Mouse (Mus musculus): ENCODE measurements around the gene Scnm1.
"Not testable (repeated sequence)": the region's sequence is repeated elsewhere in the genome, so short reads cannot be mapped to it uniquely, and the experiment has no call there.

The Scnm1 gene

DNA sequence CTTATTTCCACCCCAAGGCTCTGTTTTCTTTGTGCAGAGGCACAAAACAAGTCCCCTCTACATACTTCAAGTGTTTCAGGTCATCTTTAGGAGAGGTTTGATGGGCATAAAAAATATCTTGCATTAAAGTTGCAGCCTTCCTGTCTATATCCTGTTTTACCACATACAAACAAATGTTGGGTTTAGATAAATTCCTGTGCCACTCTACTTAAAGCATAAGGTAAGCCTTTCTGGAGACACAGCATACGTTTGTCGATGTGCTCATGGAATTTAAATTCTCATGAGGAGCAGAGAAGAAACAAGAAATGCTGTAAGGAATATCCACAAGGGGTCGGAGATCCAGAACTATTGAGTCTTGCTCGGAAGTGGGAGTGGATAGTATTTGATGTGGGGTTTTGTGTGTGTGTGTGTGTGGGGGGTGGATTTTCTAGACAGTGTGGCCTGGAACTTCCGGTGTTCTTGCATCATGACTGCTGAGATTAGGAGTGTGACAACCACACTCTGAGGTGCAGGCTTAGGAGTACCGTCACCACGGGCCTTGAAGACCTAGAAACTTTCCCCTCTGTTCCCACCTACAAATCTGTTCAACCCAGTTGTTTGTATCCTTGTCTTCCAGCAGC, 1.7 kb upstream of the Scnm1 start:
- POLR2A ChIA-PET = interaction anchor here in 3 of 4 experiments (0.6 to 1.7 kb wide), 7 partner anchors 14 to 120 kb away, joined by 3 to 7 read pairs (median 3); partner anchors contain the start of genes Gabpb2 (in 1 of the 3) and Vps72 (in 1 of the 3)
- CTCF ChIA-PET = interaction anchor here in 1 of 4 experiments (0.5 kb wide), 1 partner anchor 82 kb away, joined by 8 read pairs; no protein-coding TSS in a partner anchor

GRCm38 (mm10) chr3:95135023-95135422, 1.2 kb upstream of the Scnm1 start:
- ChIA-PET POLR2A (interaction anchor here in 2 of 4 experiments (0.7 to 1.7 kb wide), 5 partner anchors 15 to 119 kb away, joined by 3 to 7 read pairs (median 3); partner anchors contain the start of genes Gabpb2 (in 1 of the 2) and Vps72 (in 1 of the 2)), CTCF (interaction anchor here in 1 of 4 experiments (0.5 kb wide), 1 partner anchor 81 kb away, joined by 8 read pairs; no protein-coding TSS in a partner anchor)

DNA sequence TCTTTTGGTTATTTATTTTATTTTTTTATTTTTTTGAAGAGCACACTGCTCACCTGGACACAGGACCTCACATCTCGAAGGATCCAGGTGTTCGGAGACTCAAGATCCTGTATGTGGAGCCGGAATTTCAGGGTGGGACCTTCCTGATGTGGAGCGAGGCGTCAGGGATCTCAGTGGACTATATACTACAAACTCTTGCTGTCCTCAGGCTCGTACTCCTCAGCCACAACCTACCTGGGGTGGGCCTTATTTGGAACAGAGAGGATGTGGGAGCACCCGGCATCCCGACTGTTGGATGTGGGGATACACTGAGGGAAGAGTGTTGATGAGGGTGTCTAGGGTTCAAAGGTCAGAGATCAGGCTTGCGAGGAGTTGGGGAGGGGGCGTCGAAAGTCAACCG, 322 bp upstream of the Scnm1 start:
- POLR2A ChIA-PET, CTCF ChIA-PET: not testable (repeated sequence)

- POLR2A ChIA-PET = interaction anchor here in 2 of 4 experiments (0.9 to 1.8 kb wide), 7 partner anchors 9 to 117 kb away, joined by 3 to 4 read pairs (median 3); partner anchors contain the start of genes Tnfaip8l2 (in 1 of the 2) and Zfp687 (in 1 of the 2)
These were observed 635 bp downstream of the Scnm1 start for GRCm38 (mm10) chr3:95133176-95133575.

DNA sequence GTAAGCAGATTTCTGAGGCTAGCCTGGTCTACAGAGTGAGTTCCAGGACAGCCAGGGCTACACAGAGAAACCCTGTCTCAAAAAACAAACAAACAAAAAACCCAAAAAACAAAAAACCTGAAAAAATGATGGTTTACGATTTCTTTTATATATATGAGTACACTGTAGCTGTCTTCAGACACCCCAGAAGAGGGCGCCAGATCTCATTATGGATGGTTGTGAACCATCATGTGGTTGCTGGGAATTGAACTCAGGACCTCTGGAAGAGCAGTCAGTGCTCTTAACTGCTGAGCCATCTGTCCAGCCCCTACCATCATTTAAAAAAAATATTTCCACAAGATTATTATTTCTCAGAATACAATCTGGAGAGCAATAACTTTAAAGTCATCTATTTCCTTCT, 1.4 kb downstream of the Scnm1 start:
- ChIA-PET CTCF (interaction anchor here in 3 of 4 experiments (0.6 to 1.7 kb wide), 8 partner anchors 8 to 318 kb away, joined by 3 to 7 read pairs (median 3); partner anchors contain the start of genes Tmod4 (in 1 of the 3), Tnfaip8l2 (in 1 of the 3) and Vps72 (in 1 of the 3)), POLR2A (interaction anchor here in 3 of 4 experiments (0.7 to 1.8 kb wide), 8 partner anchors 10 to 116 kb away, joined by 3 to 4 read pairs (median 3); partner anchors contain the start of genes Tnfaip8l2 (in 1 of the 3) and Zfp687 (in 1 of the 3))

More at GRCm38 (mm10) chr3:95133176-95133575, 635 bp downstream of the Scnm1 start:
- CTCF ChIA-PET = interaction anchor here in 2 of 4 experiments (1.1 to 1.7 kb wide), 6 partner anchors 9 to 22 kb away, joined by 3 to 7 read pairs (median 3); partner anchors contain the start of genes Tmod4 (in 1 of the 2), Tnfaip8l2 (in 1 of the 2) and Vps72 (in 1 of the 2)

DNA sequence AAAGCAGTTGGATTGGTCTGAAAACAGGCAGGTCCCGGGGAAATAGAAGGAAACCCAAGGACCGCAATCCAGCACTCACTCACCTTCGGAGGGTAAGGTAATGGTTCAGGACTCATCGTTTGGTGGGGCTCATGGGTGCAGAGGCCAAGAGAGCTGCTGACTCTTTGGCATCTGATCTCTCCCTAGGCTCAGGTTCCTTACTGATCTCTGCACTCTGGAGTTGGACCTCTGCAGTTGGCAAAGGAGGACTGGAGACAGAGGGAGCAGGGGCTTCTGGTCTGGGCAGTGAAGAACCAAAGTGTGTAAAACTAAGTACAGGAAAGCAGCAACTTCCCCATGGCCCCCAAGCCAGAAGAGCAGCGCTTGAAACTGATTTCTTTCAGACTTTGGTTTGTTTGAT, 3.7 kb downstream of the Scnm1 start:
- ChIA-PET POLR2A (interaction anchor here in 2 of 4 experiments (2.1 to 3.8 kb wide), 2 partner anchors 10 kb away, joined by 9 to 13 read pairs; no protein-coding TSS in a partner anchor), CTCF (no interaction called here)

DNA sequence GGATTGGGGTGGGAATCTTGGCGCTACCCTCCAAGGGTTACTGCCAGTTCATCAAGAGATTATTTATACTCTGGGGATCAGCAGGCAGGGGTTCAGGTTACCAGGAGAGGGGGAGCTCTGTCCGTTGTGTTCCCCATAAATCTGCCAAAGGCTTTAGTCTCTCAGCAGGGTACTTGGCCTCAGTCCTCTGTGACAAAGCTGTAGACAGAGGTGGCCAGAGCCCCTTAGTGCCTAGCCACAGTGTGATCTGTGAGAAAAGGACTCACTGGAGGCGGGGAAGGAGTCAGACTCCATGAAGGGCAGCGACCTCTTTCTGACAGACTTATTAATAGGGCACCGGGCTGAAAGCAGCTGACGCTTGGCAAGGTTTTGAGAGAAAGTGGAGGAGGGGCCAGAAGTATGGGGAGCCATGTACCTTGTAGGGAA, 4.6 kb downstream of the Scnm1 start:
- ChIA-PET CTCF (interaction anchor here (0.6 to 1.3 kb wide), 4 partner anchors 10 to 103 kb away, joined by 3 to 5 read pairs (median 3); partner anchors contain the start of gene Mllt11 (in 1 of the 4)), POLR2A (interaction anchor here in 3 of 4 experiments (0.5 to 3.8 kb wide), 13 partner anchors 8 to 98 kb away, joined by 3 to 18 read pairs (median 4); partner anchors contain the start of gene Vps72 (in 1 of the 3))

- ChIA-PET CTCF (interaction anchor here in 1 of 4 experiments (0.8 to 2.7 kb wide), 7 partner anchors 15 to 71 kb away, joined by 3 to 9 read pairs (median 4); partner anchors contain the start of genes Sema6c and Tnfaip8l2), POLR2A (interaction anchor here in 3 of 4 experiments (1.0 to 2.6 kb wide), 14 partner anchors 9 to 150 kb away, joined by 3 to 16 read pairs (median 5); partner anchors contain the start of genes Vps72 (in 3 of the 3), Pi4kb (in 1 of the 3) and Zfp687 (in 1 of the 3))
These were observed 8.8 kb downstream of the Scnm1 start for GRCm38 (mm10) chr3:95124972-95125371.

DNA sequence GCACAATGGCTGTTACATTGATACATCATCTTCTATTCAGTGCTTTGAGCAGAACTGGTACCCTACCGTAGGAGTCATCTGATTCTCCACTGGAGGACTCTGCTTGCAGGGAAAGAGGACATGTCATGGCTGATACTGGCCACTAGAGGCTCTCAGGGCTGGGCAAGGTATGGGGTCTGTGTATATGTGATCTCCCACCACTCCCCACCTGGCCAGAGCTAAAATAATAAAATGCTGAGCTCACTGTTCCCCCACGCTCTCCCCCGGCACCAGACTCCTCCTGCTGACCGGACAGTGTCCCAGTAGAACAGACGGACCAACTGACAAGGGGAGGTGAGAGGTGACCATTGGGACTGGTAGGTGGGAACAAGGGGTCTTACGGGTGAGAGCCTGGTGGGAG, 9.6 kb downstream of the Scnm1 start, which contains the start of gene Tmod4:
TSS of gene Tmod4 (plus strand) at position 231 of the 400 bp plus-strand sequence.
- CTCF ChIA-PET = interaction anchor here in 3 of 4 experiments (0.6 to 2.7 kb wide), 12 partner anchors 9 to 111 kb away, joined by 3 to 9 read pairs (median 4); partner anchors contain the start of genes Sema6c (in 1 of the 3) and Tnfaip8l2 (in 1 of the 3)
- POLR2A ChIA-PET = interaction anchor here in 3 of 4 experiments (0.7 to 2.6 kb wide), 15 partner anchors 9 to 150 kb away, joined by 3 to 16 read pairs (median 4); partner anchors contain the start of genes Vps72 (in 3 of the 3), Pi4kb (in 1 of the 3), Pip5k1a (in 1 of the 3) and Zfp687 (in 1 of the 3)

- POLR2A ChIA-PET = interaction anchor here in 3 of 4 experiments (0.6 to 1.5 kb wide), 6 partner anchors 10 to 97 kb away, joined by 3 to 4 read pairs (median 4); partner anchors contain the start of genes Vps72 (in 2 of the 3), Gabpb2 (in 1 of the 3) and Pip5k1a (in 1 of the 3)
- CTCF ChIA-PET = interaction anchor here in 1 of 4 experiments (1.2 kb wide), 1 partner anchor 11 kb away, joined by 3 read pairs; no protein-coding TSS in a partner anchor
These were observed 12.2 kb downstream of the Scnm1 start for GRCm38 (mm10) chr3:95121580-95121979.

DNA sequence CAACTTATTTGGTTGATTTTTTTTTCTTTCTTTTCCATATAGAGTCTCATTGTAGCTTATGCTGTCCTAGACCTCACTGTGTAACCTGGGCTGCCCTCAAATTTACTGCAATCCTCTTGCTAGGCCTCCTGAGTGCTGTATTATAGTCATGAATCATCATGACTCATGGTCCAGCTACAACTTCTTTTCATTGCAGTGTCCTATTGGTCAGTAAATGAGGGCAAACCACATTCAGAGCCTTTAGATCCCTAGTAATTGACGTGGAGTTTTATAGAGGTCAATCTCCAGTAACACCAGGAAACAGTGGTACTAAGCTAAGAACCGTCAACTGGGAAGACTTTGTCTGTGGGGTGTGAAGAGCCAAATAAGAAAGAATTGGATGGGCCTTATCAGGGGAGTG, 16.1 kb downstream of the Scnm1 start:
- CTCF ChIA-PET = interaction anchor here in 2 of 4 experiments (0.7 to 1.4 kb wide), 4 partner anchors 15 to 687 kb away, joined by 3 to 4 read pairs (median 3); no protein-coding TSS in a partner anchor
- POLR2A ChIA-PET = interaction anchor here in 2 of 4 experiments (0.8 to 5.6 kb wide), 8 partner anchors 10 to 101 kb away, joined by 3 to 26 read pairs (median 5); partner anchors contain the start of gene Pip5k1a (in 2 of the 2)

DNA sequence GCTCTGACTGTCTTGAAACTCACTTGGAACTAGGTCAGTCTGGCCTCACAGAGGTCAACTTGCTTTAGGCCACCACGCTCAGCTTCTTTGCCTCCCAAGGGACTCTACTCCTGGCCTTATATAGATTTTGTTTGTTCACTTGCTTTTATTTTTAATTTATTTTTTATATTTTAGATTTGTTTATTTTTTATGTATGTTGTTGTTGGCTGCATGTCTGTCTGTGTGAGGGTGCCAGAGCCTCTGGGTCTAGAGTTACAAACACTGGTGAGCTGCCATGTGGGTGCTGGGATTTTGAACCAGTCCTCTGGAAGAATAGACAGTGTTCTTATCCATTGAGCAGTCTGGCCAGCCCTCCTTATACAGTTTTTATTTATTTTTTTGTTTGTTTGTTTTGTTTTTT, 21.1 kb downstream of the Scnm1 start:
- ChIA-PET CTCF (interaction anchor here in 2 of 4 experiments (0.5 to 0.9 kb wide), 2 partner anchors 11 to 43 kb away, joined by 3 read pairs; partner anchors contain the start of gene Tmod4 (in 1 of the 2)), POLR2A (interaction anchor here in 2 of 4 experiments (0.7 to 3.7 kb wide), 7 partner anchors 11 to 97 kb away, joined by 3 to 16 read pairs (median 6); partner anchors contain the start of genes Sema6c (in 1 of the 2) and Tmod4 (in 1 of the 2))

DNA sequence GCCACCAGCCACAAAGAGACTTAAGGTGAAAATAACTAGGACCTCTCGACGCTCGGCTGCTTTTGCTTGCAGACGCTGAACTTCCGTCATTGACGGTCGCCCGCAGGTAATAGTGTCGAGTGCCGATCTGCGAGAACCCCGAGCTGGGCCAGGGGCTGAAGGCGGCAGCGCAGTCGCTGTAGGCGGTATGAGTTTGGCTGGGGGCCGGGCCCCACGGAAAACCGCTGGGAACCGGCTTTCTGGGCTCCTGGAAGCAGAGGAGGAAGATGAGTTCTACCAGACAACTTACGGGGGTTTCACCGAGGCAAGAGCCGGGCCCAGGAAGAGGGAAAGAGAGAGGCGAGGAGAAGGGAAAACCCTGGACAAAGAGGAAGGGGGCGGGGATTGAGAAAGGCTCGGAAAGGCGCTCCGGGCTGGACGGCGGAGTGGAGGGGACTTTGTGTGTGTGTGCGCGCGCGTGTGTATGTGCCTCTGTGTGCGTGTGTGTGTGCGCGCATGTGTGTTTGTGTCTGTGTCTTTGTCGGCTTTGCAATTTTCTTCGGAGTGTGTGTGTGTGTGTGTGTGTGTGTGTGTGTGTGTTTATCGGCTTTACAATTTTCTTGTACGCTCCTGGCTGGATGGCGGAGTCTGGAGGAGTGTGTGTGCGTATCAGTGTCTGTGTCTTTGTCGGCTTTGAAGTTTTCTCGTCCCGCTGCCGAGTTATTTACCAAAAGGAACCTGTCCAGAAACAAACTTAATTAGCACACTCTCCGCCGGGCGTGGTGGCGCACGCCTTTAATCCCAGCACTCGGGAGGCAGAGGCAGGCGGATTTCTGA, 22.7 kb downstream of the Scnm1 start, which contains the start of gene Vps72:
TSS of gene Vps72 (plus strand) at position 112 of the 816 bp plus-strand sequence.
- ChIA-PET CTCF (interaction anchor here in 3 of 4 experiments (0.5 to 1.2 kb wide), 8 partner anchors 21 to 323 kb away, joined by 3 to 7 read pairs (median 4); partner anchors contain the start of gene Arnt (in 1 of the 3)), POLR2A (interaction anchor here (0.5 to 3.7 kb wide), 48 partner anchors 8 to 323 kb away, joined by 3 to 16 read pairs (median 4); partner anchors contain the start of genes Gabpb2 (in 2 of the 4), Tmod4 (in 2 of the 4), Zfp687 (in 2 of the 4) and Arnt (in 1 of the 4))

GRCm38 (mm10) chr3:95107898-95108297, 25.9 kb downstream of the Scnm1 start:
- POLR2A ChIA-PET = interaction anchor here in 2 of 4 experiments (1.5 to 4.1 kb wide), 5 partner anchors 11 to 123 kb away, joined by 3 to 31 read pairs (median 24); partner anchors contain the start of gene Zfp687 (in 1 of the 2)
- CTCF ChIA-PET = interaction anchor here in 3 of 4 experiments (0.6 to 0.8 kb wide), 3 partner anchors 12 to 47 kb away, joined by 3 to 11 read pairs (median 4); no protein-coding TSS in a partner anchor

DNA sequence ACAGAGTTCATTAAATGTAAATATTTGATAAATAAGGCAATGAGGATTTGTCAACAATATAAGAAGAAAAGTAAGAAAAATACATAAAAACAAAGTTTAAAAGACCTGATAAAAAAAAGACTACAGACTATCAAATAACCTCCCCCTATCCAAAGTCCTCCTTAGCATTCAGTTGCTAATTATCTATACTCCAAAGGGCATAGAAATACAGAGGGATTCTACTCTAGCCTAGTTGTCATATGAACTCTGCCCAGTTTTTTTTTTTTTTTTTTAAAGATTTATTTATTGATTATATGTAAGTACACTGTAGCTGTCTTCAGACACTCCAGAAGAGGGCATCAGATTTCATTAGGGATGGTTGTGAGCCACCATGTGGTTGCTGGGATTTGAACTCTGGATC, 26.5 kb downstream of the Scnm1 start:
- CTCF ChIA-PET = interaction anchor here in 3 of 4 experiments (0.6 to 2.0 kb wide), 4 partner anchors 8 to 48 kb away, joined by 3 to 11 read pairs (median 4); no protein-coding TSS in a partner anchor
- POLR2A ChIA-PET = interaction anchor here in 3 of 4 experiments (0.7 to 4.1 kb wide), 38 partner anchors 8 to 526 kb away, joined by 3 to 31 read pairs (median 4); partner anchors contain the start of genes Gabpb2 (in 2 of the 3), Zfp687 (in 2 of the 3), Mllt11 (in 1 of the 3) and Prune1 (in 1 of the 3)
